Mouse (Mus musculus): Measurements from ENCODE around the gene Polr2h. TPM values are rescaled to one million over a fixed set of nuclear protein-coding genes. Genes with fewer than 3 reads are reported as not detected.
"Not testable (repeated sequence)": the region's sequence is repeated elsewhere in the genome, so short reads cannot be mapped to it uniquely, and the experiment has no call there.

The Polr2h gene
- polyA plus RNA-seq (2014; fragmentation: Nextera tagmentation; extraction: Ambion mirVana): 125 and 133 TPM in 2 replicates

DNA sequence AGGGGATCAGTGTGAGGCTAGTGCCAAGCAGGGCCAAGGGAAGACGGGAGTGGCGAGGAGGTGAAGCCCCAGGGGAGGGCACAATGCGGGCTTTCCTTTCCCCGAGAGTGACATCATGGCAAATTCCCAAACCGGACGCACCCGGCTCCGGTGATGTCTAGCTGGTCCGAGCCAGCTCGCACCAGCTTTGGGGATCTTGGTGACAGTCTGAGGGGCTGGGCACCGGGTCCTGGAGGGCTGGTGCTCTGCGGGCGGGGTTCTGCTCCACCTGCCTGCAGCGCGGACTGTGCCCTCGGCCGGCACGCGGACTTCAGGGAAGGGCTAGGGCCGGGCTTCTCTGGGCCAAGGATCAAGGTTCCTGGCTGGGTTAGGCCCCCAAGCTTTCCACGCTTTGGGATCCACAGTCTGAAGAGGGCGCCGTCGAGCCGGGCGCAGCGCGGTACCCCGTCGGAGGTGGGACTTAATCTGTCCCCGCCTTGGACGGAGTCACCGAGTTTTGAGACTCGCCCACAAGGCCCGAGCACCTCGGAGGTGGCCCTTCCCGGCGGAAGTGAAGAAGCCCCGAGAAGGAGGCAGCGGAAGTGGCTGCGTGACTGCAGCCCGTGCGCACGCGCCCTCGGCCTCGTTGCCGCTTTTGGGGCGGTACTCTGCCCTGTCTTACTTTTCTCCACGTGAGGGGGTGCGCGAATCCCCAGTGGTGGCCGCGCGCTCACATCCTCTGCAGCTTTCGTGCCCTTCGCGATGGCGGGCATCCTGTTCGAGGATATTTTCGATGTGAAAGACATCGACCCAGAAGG lies at the start of gene Polr2h, which contains the start of gene Clcn2:
Polr2h (plus strand) TSS at position 485 of the 797 bp plus-strand sequence.
Clcn2 (minus strand) TSS at position 566 of the 797 bp plus-strand sequence.
- peak within 1 kb of the TSS; percentile 86 for H3K4me2 ChIP-seq (ENCODE audit: low read length)
- peaks cover 39% of the 10 kb centered on the region for H3K36me3 ChIP-seq (ENCODE audit: control insufficient read depth, insufficient read depth, low read length)
- peak; percentile 86 for ATAC-seq (replicated peaks; ENCODE audit: low FRiP score, low TSS enrichment, low read depth)
- peak within 1 kb of the TSS; percentile 65 for H3K9ac ChIP-seq (ENCODE audit: low read length)
- no peaks in the 10 kb centered on the region for H3K27me3 ChIP-seq (replicated peaks; ENCODE audit: control insufficient read depth, insufficient read depth, low read length)
- H3K9me3 ChIP-seq (ENCODE audit: control insufficient read depth, low read length): no peaks in the 10 kb centered on the region
- peaks cover 20% of the 10 kb centered on the region for H3K4me1 ChIP-seq (replicated peaks; ENCODE audit: control insufficient read depth, insufficient read depth, low read length)
- under 1% methylated on average over 62 of the region's 62 CpGs for WGBS
- peak within 1 kb of the TSS; percentile 95 for H3K27ac ChIP-seq (ENCODE audit: low read depth)
- DNase-seq (ENCODE audit: low spot score): peak; percentile 97
- H3K4me3 ChIP-seq (ENCODE audit: low read depth, low read length): peak within 1 kb of the TSS; percentile 61

DNA sequence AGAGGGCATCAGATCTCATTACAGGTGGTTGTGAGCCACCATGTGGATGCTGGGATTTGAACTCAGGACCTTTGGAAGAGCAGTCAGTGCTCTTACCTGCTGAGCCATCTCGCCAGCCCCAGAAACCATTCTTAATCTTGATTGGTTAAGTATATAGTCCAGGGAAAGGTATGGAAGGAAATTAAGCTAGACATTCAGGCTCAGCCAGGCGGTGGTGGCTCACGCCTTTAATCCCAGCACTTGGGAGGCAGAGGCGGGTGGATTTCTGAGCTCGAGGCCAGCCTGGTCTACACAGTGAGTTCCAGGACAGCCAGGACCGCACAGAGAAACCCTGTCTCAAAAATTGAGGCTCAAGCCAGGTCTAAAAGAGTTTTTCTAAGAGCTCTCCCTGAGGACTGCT lies 49.5 kb upstream of the Polr2h start, which contains the start of gene Eif4g1:
Eif4g1 (plus strand) TSS at position 301 of the 400 bp plus-strand sequence.
- DNase-seq (ENCODE audit: low spot score); H3K9me3 ChIP-seq (ENCODE audit: control insufficient read depth, low read length); H3K27ac ChIP-seq (ENCODE audit: low read depth); H3K4me1 ChIP-seq (replicated peaks; ENCODE audit: control insufficient read depth, insufficient read depth, low read length); H3K4me3 ChIP-seq (ENCODE audit: low read depth, low read length); H3K27me3 ChIP-seq (replicated peaks; ENCODE audit: control insufficient read depth, insufficient read depth, low read length); H3K4me2 ChIP-seq (ENCODE audit: low read length); H3K9ac ChIP-seq (ENCODE audit: low read length); ATAC-seq (replicated peaks; ENCODE audit: low FRiP score, low TSS enrichment, low read depth): not testable (repeated sequence)
- WGBS: 96% methylated on average over 3 of the region's 6 CpGs
- peaks cover 14% of the 10 kb centered on the region for H3K36me3 ChIP-seq (ENCODE audit: control insufficient read depth, insufficient read depth, low read length)

DNA sequence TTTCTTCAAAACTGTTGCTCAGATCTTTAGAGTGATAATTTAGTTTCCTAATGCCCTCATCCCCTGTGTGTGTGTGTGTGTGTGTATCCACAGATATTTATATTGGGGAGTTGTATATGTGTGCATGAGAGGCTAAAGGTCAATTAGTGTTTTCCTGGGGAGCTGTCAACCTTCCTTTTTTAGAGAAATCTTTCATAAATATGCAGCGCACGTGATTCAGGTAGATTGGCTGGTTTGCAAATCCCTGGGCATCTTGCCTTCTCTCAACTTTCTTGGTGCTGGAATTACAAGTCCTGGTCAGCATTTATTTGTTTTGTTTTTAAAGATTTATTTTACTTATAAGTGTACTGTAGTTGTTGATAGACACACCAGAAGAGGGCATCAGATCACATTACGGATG lies 47.2 kb upstream of the Polr2h start:
- no peaks in the 10 kb centered on the region for H3K27me3 ChIP-seq (replicated peaks; ENCODE audit: control insufficient read depth, insufficient read depth, low read length)
- H3K4me1 ChIP-seq (replicated peaks; ENCODE audit: control insufficient read depth, insufficient read depth, low read length): peaks cover 12% of the 10 kb centered on the region
- H3K9me3 ChIP-seq (ENCODE audit: control insufficient read depth, low read length): no peaks in the 10 kb centered on the region
- 92% methylated on average over 3 of the region's 3 CpGs for WGBS
- H3K4me2 ChIP-seq (ENCODE audit: low read length): no peak overlapping the region
- H3K9ac ChIP-seq (ENCODE audit: low read length): no peak overlapping the region
- peaks cover 10% of the 10 kb centered on the region for H3K36me3 ChIP-seq (ENCODE audit: control insufficient read depth, insufficient read depth, low read length)
- H3K4me3 ChIP-seq (ENCODE audit: low read depth, low read length): no peak overlapping the region
- no peak for ATAC-seq (replicated peaks; ENCODE audit: low FRiP score, low TSS enrichment, low read depth)
- H3K27ac ChIP-seq (ENCODE audit: low read depth): no peak overlapping the region
- DNase-seq (ENCODE audit: low spot score): no peak

DNA sequence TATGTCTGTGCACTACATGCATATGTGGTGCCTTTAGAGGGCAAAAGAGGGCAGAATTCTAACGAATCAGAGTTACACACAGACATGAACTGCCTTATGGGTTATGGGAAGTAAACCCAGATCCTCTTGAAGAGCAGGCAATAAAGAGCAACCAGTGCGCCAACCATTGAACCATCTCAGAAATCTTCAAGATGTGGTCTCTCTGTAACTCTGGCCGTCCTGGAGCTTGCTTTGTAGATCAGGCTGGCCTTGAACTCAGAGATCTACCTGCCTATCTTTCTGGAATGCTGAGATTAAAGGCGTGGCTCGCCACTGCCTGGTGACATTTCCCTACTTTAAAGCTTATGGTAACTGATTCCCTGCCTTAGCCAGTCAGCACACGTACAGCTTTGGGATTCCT lies 45.6 kb upstream of the Polr2h start:
- H3K36me3 ChIP-seq (ENCODE audit: control insufficient read depth, insufficient read depth, low read length): peaks cover 22% of the 10 kb centered on the region
- no peaks in the 10 kb centered on the region for H3K9me3 ChIP-seq (ENCODE audit: control insufficient read depth, low read length)
- WGBS: 23% methylated on average over 6 of the region's 6 CpGs
- H3K27ac ChIP-seq (ENCODE audit: low read depth): no peak overlapping the region; the same call in 1 of the 2 replicates
- 0 out of 2 replicates have a peak overlapping the region, but pooled peaks have one; percentile 20 for H3K9ac ChIP-seq (ENCODE audit: low read length)
- H3K4me1 ChIP-seq (replicated peaks; ENCODE audit: control insufficient read depth, insufficient read depth, low read length): peaks cover 12% of the 10 kb centered on the region
- ATAC-seq (replicated peaks; ENCODE audit: low FRiP score, low TSS enrichment, low read depth): no peak
- peak overlapping the region; percentile 67 for H3K4me2 ChIP-seq (ENCODE audit: low read length)
- H3K27me3 ChIP-seq (replicated peaks; ENCODE audit: control insufficient read depth, insufficient read depth, low read length): no peaks in the 10 kb centered on the region
- peak overlapping the region; percentile 79 for H3K4me3 ChIP-seq (ENCODE audit: low read depth, low read length)
- no peak for DNase-seq (ENCODE audit: low spot score)

DNA sequence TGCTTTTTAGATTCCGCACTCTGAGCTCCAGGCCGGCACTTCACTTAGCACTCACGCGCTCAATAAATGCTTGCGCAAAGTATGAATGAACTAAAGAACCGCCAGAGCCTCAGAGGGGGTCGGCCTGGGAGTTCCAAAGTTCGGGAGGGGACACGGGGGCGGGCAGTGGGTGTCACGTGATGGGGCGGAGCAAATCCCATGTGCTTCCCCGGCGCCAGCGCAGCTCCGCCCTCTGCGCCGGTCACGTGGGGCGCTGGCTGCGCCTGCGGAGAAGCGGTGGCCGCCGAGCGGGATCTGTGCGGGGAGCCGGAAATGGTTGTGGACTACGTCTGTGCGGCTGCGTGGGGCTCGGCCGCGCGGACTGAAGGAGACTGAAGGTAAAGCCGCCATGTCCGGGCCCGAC lies 45.0 kb upstream of the Polr2h start:
- Histone ChIP-seq H3K9me3 (ENCODE audit: control insufficient read depth, low read length) (no peaks in the 10 kb centered on the region), H3K4me1 (replicated peaks; ENCODE audit: control insufficient read depth, insufficient read depth, low read length) (peaks cover 12% of the 10 kb centered on the region), H3K36me3 (ENCODE audit: control insufficient read depth, insufficient read depth, low read length) (peaks cover 28% of the 10 kb centered on the region), H3K27me3 (replicated peaks; ENCODE audit: control insufficient read depth, insufficient read depth, low read length) (no peaks in the 10 kb centered on the region), H3K9ac (ENCODE audit: low read length) (peak overlapping the region; percentile 91), H3K4me3 (ENCODE audit: low read depth, low read length) (peak overlapping the region; percentile 79), H3K4me2 (ENCODE audit: low read length) (peak overlapping the region; percentile 67), H3K27ac (ENCODE audit: low read depth) (peak overlapping the region; percentile 92)
- ATAC-seq (replicated peaks; ENCODE audit: low FRiP score, low TSS enrichment, low read depth): peak; percentile 93
- DNase-seq (ENCODE audit: low spot score): peak; percentile 95
- WGBS: under 1% methylated on average over 25 of the region's 38 CpGs

DNA sequence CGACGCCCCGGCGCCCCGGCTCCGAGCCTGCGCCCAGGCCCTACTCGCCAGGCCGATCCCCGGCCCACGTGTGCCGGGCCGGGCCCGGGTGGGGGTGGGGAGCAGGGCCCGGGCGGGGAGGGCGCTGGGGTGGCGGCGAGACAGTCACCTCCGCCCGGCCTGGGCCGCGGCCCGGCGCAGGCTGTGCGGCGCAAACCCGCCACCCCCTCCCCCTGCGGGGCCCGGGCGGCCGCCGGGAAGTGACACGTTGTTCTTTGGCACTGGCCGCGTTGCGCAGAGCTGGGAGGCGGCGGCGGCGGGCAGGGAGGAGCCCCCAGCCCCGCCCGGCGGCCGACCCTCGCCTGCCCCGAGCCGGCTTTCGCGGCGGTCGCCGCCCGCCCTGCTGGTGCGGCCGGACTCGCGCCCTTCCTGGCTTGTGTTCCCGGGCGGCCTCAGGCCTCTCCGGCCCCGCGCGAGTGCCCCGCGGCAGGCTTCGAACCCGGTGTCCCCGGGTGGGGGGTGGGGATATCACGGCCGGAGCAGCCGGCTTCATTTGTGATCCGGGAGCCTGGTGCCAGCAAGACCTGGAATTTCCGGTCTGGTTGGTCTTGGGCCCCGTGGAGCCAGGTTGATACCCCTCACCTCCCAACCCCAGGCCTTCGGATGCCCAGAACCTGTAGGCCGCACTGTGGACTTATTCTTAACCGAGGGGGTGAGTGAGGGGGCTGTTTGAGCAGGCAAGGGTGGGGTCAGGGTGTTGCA lies 44.3 kb upstream of the Polr2h start:
- Histone ChIP-seq H3K27ac (ENCODE audit: low read depth) (peak overlapping the region; percentile 92), H3K4me2 (ENCODE audit: low read length) (peak overlapping the region; percentile 67), H3K9me3 (ENCODE audit: control insufficient read depth, low read length) (no peaks in the 10 kb centered on the region), H3K4me3 (ENCODE audit: low read depth, low read length) (peak overlapping the region; percentile 79), H3K36me3 (ENCODE audit: control insufficient read depth, insufficient read depth, low read length) (peaks cover 34% of the 10 kb centered on the region), H3K27me3 (replicated peaks; ENCODE audit: control insufficient read depth, insufficient read depth, low read length) (no peaks in the 10 kb centered on the region), H3K9ac (ENCODE audit: low read length) (peak overlapping the region; percentile 91), H3K4me1 (replicated peaks; ENCODE audit: control insufficient read depth, insufficient read depth, low read length) (peaks cover 12% of the 10 kb centered on the region)
- peak; percentile 9 for ATAC-seq (replicated peaks; ENCODE audit: low FRiP score, low TSS enrichment, low read depth)
- WGBS: under 1% methylated on average over 51 of the region's 78 CpGs
- peak; percentile 73 for DNase-seq (ENCODE audit: low spot score)

DNA sequence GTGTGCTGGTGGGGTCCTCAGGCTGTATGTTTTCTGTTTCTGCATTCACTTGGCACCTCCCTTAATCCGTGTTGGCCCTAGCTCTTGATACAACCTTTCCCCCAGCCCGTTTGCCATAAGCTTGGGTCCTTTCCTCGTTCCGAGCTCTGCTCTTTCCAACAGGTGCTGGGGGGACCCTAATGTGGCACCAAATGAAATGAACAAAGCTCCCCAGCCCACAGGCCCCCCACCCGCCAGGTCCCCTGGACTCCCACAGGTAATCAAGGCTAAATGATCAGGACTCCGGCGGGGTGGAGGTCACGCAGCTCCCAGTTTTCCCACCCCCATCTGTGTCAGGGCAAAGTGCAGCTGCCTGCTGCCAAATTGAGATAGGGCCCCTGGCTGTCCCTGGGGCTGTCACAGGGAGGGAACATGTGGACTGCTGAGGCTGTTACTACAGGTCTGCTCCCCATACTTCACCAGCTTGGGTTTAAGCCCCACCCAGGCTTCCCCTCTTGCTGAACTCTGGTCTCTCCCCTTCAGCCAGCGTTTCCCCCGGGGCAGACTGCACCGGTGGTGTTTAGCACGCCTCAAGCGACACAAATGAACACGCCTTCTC lies 43.7 kb upstream of the Polr2h start:
- peak; percentile 72 for DNase-seq (ENCODE audit: low spot score)

DNA sequence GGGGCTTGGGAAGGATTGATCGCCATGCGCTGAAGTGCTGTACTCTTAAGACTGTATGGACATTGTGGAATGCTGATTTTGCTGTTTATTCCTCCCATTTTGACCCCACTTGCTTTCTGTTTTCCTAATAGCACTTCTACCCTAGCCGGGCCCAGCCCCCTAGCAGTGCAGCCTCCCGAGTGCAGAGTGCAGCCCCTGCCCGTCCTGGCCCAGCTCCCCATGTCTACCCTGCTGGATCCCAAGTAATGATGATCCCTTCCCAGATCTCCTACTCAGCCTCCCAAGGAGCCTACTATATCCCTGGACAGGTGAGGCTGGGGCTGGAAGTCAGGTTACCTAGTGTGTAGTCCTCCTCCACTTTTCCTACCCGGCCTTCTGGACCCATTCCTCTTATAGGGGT lies 42.3 kb upstream of the Polr2h start:
- WGBS: 94% methylated on average over 6 of the region's 6 CpGs
- peaks cover 12% of the 10 kb centered on the region for H3K4me1 ChIP-seq (replicated peaks; ENCODE audit: control insufficient read depth, insufficient read depth, low read length)

More for the DNA sequence above, 43.7 kb upstream of the Polr2h start:
- Histone ChIP-seq H3K4me2 (ENCODE audit: low read length) (peak overlapping the region; percentile 67), H3K4me1 (replicated peaks; ENCODE audit: control insufficient read depth, insufficient read depth, low read length) (peaks cover 12% of the 10 kb centered on the region), H3K27ac (ENCODE audit: low read depth) (peak overlapping the region; percentile 92), H3K27me3 (replicated peaks; ENCODE audit: control insufficient read depth, insufficient read depth, low read length) (no peaks in the 10 kb centered on the region), H3K36me3 (ENCODE audit: control insufficient read depth, insufficient read depth, low read length) (peaks cover 41% of the 10 kb centered on the region), H3K9me3 (ENCODE audit: control insufficient read depth, low read length) (no peaks in the 10 kb centered on the region), H3K4me3 (ENCODE audit: low read depth, low read length) (peak overlapping the region; percentile 79), H3K9ac (ENCODE audit: low read length) (peak overlapping the region; percentile 91)
- 4% methylated on average over 14 of the region's 14 CpGs for WGBS
- 0 out of 2 replicates have a peak, but pooled peaks have one; percentile 16 for ATAC-seq (replicated peaks; ENCODE audit: low FRiP score, low TSS enrichment, low read depth)

More for the DNA sequence above, 42.3 kb upstream of the Polr2h start:
- Histone ChIP-seq H3K4me3 (ENCODE audit: low read depth, low read length) (no peak overlapping the region), H3K4me2 (ENCODE audit: low read length) (no peak overlapping the region), H3K27ac (ENCODE audit: low read depth) (no peak overlapping the region), H3K27me3 (replicated peaks; ENCODE audit: control insufficient read depth, insufficient read depth, low read length) (no peaks in the 10 kb centered on the region), H3K9me3 (ENCODE audit: control insufficient read depth, low read length) (no peaks in the 10 kb centered on the region), H3K36me3 (ENCODE audit: control insufficient read depth, insufficient read depth, low read length) (peaks cover 55% of the 10 kb centered on the region), H3K9ac (ENCODE audit: low read length) (no peak overlapping the region)
- DNase-seq (ENCODE audit: low spot score) (no peak), ATAC-seq (replicated peaks; ENCODE audit: low FRiP score, low TSS enrichment, low read depth) (no peak)

Measured in intestine, embryonic 14.5 days (tissue).